Mouse (Mus musculus) stomach, postnatal 0 days (tissue): ENCODE data around the gene Flrt1.

Experiments
- CTCF ChIP-seq: IDR thresholded peaks from 2 replicates; pipeline ENCODE4 v1.5.1; 2016; ENCODE audit warnings: antibody characterized with exemption, low read depth, mild to moderate bottlenecking, moderate library complexity
- EP300 ChIP-seq: optimal IDR thresholded peaks from 2 replicates; pipeline ENCODE3; 2016; ENCODE audit warnings: antibody characterized with exemption

- TF ChIP-seq CTCF (no peak), EP300 (no peak)
Observed at GRCm38 (mm10) chr19:7149158-7149685, 43.7 kb upstream of the Flrt1 start.
